Mouse (Mus musculus) small intestine, adult 2 months (tissue): ENCODE results near the gene Sec23b.

ENCODE experiments used
- CTCF ChIP-seq: fragments of 200-500 bp; IDR thresholded peaks from 2 replicates; pipeline ENCODE4 v1.5.1; 2012; ENCODE audit warnings: low read depth, mild to moderate bottlenecking, control low read depth, inconsistent platforms, low read length, moderate library complexity, mixed read lengths; ENCODE audit not compliant: insufficient replicate concordance, insufficient read length; ENCODE audit errors: extremely low read depth
- POLR2A ChIP-seq: fragments of 200-500 bp; IDR thresholded peaks from 2 replicates; pipeline ENCODE4 v1.6.1; 2012; ENCODE audit warnings: low read depth, mild to moderate bottlenecking, control low read depth, inconsistent platforms, low read length, moderate library complexity

DNA sequence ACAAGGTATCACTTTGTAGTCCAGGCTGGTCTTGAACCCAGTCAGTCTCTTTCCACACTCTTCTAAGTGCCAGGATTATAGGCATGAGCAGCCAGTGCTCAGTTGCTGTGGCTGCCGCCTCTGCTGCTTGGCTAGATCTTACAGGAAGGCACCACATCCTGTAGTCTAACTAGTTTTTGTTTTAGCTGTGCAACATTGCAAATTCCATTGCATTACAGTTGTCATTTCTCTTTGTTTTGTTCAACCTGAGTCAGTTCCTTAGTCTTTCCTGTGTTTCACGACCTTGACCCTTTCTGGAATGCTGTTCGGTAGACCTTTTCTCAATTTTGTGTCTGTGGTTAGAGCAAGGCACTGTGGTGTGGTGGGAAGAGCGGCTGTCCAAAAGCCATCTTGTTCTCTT is 81.2 kb downstream of the Sec23b start:
- TF ChIP-seq CTCF, result no peak
- TF ChIP-seq POLR2A, result no peak
